Mouse (Mus musculus) stomach, postnatal 0 days (tissue): Measurements from ENCODE around the gene Gm39115. TPM values are rescaled to one million over a fixed set of nuclear protein-coding genes. Genes with fewer than 3 reads are reported as not detected.

Source experiments
- ATAC-seq: fragments of 200-750 bp; cut with Nextera tagmentation; 2 replicates; pipeline ENCODE4 v1.8.0; 2017; ENCODE audit not compliant: low FRiP score, low TSS enrichment
- DNase-seq: peaks from one replicate; pipeline ENCODE4 v3.0.0-alpha.2; 2016; ENCODE audit warnings: low spot score
- H3K27ac ChIP-seq: fragments of 300-500 bp; sonication (generic); replicated peaks from 2 replicates; pipeline ENCODE4 v1.5.1; 2014; ENCODE audit warnings: mild to moderate bottlenecking, control low read depth
- H3K27me3 ChIP-seq: fragments of 300-500 bp; sonication (generic); 2 replicates; pipeline ENCODE4 v1.6.1; 2014; ENCODE audit warnings: low read length; ENCODE audit not compliant: control insufficient read depth, insufficient read depth
- H3K36me3 ChIP-seq: fragments of 300-500 bp; sonication (generic); 2 replicates; pipeline ENCODE4 v1.6.1; 2014; ENCODE audit warnings: low read length, mixed read lengths; ENCODE audit not compliant: control insufficient read depth, insufficient read depth
- H3K4me1 ChIP-seq: fragments of 300-500 bp; sonication (generic); replicated peaks from 2 replicates; pipeline ENCODE4 v1.6.1; 2014; ENCODE audit warnings: antibody characterized with exemption; ENCODE audit not compliant: control insufficient read depth, insufficient read depth
- H3K4me2 ChIP-seq: fragments of 300-500 bp; sonication (generic); replicated peaks from 2 replicates; pipeline ENCODE4 v1.6.1; 2014; ENCODE audit warnings: low read depth, mild to moderate bottlenecking, control low read depth, moderate library complexity
- H3K4me3 ChIP-seq: fragments of 300-500 bp; sonication (generic); 2 replicates; pipeline ENCODE4 v1.5.1; 2014; ENCODE audit warnings: low read depth, low read length, control low read depth
- H3K9ac ChIP-seq: fragments of 300-500 bp; sonication (generic); 2 replicates; pipeline ENCODE4 v1.6.1; 2014; ENCODE audit warnings: mild to moderate bottlenecking, low read length, control low read depth, mixed read lengths
- H3K9me3 ChIP-seq: fragments of 300-500 bp; sonication (generic); 2 replicates; pipeline ENCODE4 v1.6.1; 2016; ENCODE audit warnings: low read length; ENCODE audit not compliant: control insufficient read depth
- CTCF ChIP-seq: IDR thresholded peaks from 2 replicates; pipeline ENCODE4 v1.5.1; 2016; ENCODE audit warnings: antibody characterized with exemption, low read depth, mild to moderate bottlenecking, moderate library complexity
- EP300 ChIP-seq: optimal IDR thresholded peaks from 2 replicates; pipeline ENCODE3; 2016; ENCODE audit warnings: antibody characterized with exemption
- WGBS: fragments of 180-500 bp; shearing (Covaris S2); extraction: QIAGEN DNeasy Blood & Tissue Kit; methylation state at CpG from one replicate; pipeline ENCODE4 v1.1.7; 2014; 5-methylcytosine and 5-hydroxymethylcytosine counted together
- polyA plus RNA-seq: library from polyadenylated mRNA; unstranded; fragments of >200 nt; fragmentation: Nextera tagmentation; extraction: Ambion mirVana; gene quantifications from 2 replicates; pipeline ENCODE4 v1.2.1, GENCODE M21; 2015

Gm39115 gene
- polyA plus RNA-seq, 1 experiment from 2014 or later = not detected

- WGBS = 83% methylated on average over 4 of the region's 4 CpGs
- no peak for ATAC-seq
- Histone ChIP-seq H3K4me2 (no peak overlapping the region), H3K9ac (no peak overlapping the region), H3K4me1 (peaks cover 3% of the 10 kb centered on the region; the same call in 1 of the 2 replicates), H3K4me3 (no peak overlapping the region), H3K27me3 (peaks cover 4% of the 10 kb centered on the region; the same call in 1 of the 2 replicates), H3K9me3 (no peaks in the 10 kb centered on the region), H3K27ac (no peak overlapping the region), H3K36me3 (no peaks in the 10 kb centered on the region; the same call in 1 of the 2 replicates)
- TF ChIP-seq EP300 (no peak), CTCF (no peak)
- no peak for DNase-seq
These were observed 49.5 kb downstream of the Gm39115 start for GRCm38 (mm10) chr7:142086159-142086905.

Other genes starting within 250 kb of the Gm39115 start
- 33.2 and 33.4 TPM in 2 replicates for gene Tollip, start 217.5 kb downstream of the Gm39115 start, polyA plus RNA-seq
- 0.62 and 0.75 TPM in 2 replicates for gene Brsk2, start 186.3 kb downstream of the Gm39115 start, polyA plus RNA-seq
- 61.5 and 65.8 TPM in 2 replicates for gene Mob2, start 75.0 kb downstream of the Gm39115 start, polyA plus RNA-seq
- 3.6 and 5.6 TPM in 2 replicates for gene Dusp8, start 40.2 kb downstream of the Gm39115 start, polyA plus RNA-seq
- not detected in 2 replicates for gene Gm45618, start 15.3 kb downstream of the Gm39115 start, polyA plus RNA-seq
- gene Gm45337, start 8.6 kb upstream of the Gm39115 start, polyA plus RNA-seq = not detected in 2 replicates
- gene Gm29735, start 21.1 kb upstream of the Gm39115 start, polyA plus RNA-seq = not detected in 2 replicates
- gene Gm4553, start 29.7 kb upstream of the Gm39115 start, polyA plus RNA-seq = not detected in 2 replicates
- gene Krtap5-2, start 40.0 kb upstream of the Gm39115 start, polyA plus RNA-seq = not detected in 2 replicates
- not detected in 2 replicates for gene Gm10153, start 54.4 kb upstream of the Gm39115 start, polyA plus RNA-seq
- gene Krtap5-3, start 65.3 kb upstream of the Gm39115 start, polyA plus RNA-seq = not detected in 2 replicates
- not detected in 2 replicates for gene Gm7579, start 75.8 kb upstream of the Gm39115 start, polyA plus RNA-seq
- not detected in 2 replicates for gene Krtap5-5, start 93.9 kb upstream of the Gm39115 start, polyA plus RNA-seq
- gene Gm40460, start 105.0 kb upstream of the Gm39115 start, polyA plus RNA-seq = not detected in 2 replicates
- gene Gm2431, start 122.3 kb upstream of the Gm39115 start, polyA plus RNA-seq = not detected in 2 replicates
- gene Gm4559, start 138.3 kb upstream of the Gm39115 start, polyA plus RNA-seq = not detected in 2 replicates
- gene Krtap5-1, start 161.1 kb upstream of the Gm39115 start, polyA plus RNA-seq = not detected in 2 replicates
- gene Krtap5-4, start 167.5 kb upstream of the Gm39115 start, polyA plus RNA-seq = not detected in 2 replicates
- 9.9 and 12.0 TPM in 2 replicates for gene Ifitm10, start 237.7 kb upstream of the Gm39115 start, polyA plus RNA-seq
- 0.80 and 0.81 TPM in 2 replicates for gene Gm49369, start 246.6 kb upstream of the Gm39115 start, polyA plus RNA-seq